Mouse (Mus musculus) stomach, embryonic 15.5 days (tissue): Measurements from ENCODE around the gene Cope. TPM values are rescaled to one million over a fixed set of nuclear protein-coding genes. Genes with fewer than 3 reads are reported as not detected.
A peak's percentile ranks its signal among the peaks of the same experiment; 100 is the strongest.

Experiments
- ATAC-seq: fragments of 200-750 bp; cut with Nextera tagmentation; 2 replicates; pipeline ENCODE4 v1.8.0; 2017; ENCODE audit warnings: low read depth, moderate number of reproducible peaks, moderate TSS enrichment; ENCODE audit not compliant: insufficient read depth, low FRiP score
- H3K27ac ChIP-seq: fragments of 300-500 bp; sonication (generic); 2 replicates; pipeline ENCODE4 v1.5.1; 2015; ENCODE audit warnings: mild to moderate bottlenecking, inconsistent platforms
- H3K27me3 ChIP-seq: fragments of 300-500 bp; sonication (generic); replicated peaks from 2 replicates; pipeline ENCODE4 v1.6.1; 2015; ENCODE audit warnings: inconsistent platforms
- H3K36me3 ChIP-seq: fragments of 300-500 bp; sonication (generic); 2 replicates; pipeline ENCODE4 v1.6.1; 2015; ENCODE audit warnings: inconsistent platforms
- H3K4me1 ChIP-seq: fragments of 300-500 bp; sonication (generic); 2 replicates; pipeline ENCODE4 v1.6.1; 2015; ENCODE audit warnings: inconsistent platforms
- H3K4me2 ChIP-seq: fragments of 300-500 bp; sonication (generic); 2 replicates; pipeline ENCODE4 v1.6.1; 2015; ENCODE audit warnings: mild to moderate bottlenecking, inconsistent platforms
- H3K4me3 ChIP-seq: fragments of 300-500 bp; sonication (generic); replicated peaks from 2 replicates; pipeline ENCODE4 v1.5.1; 2015; ENCODE audit warnings: inconsistent platforms
- H3K9ac ChIP-seq: fragments of 300-500 bp; sonication (generic); 2 replicates; pipeline ENCODE4 v1.6.1; 2015; ENCODE audit warnings: inconsistent platforms
- H3K9me3 ChIP-seq: fragments of 300-500 bp; sonication (generic); 2 replicates; pipeline ENCODE4 v1.6.1; 2016; ENCODE audit warnings: inconsistent platforms
- WGBS: fragments of 180-500 bp; shearing (Covaris S2); methylation state at CpG from one replicate; pipeline ENCODE4 v1.1.7; 2015; 5-methylcytosine and 5-hydroxymethylcytosine counted together
- polyA plus RNA-seq: library from polyadenylated mRNA; unstranded; fragments of >200 nt; fragmentation: Nextera tagmentation; extraction: Ambion mirVana; gene quantifications from 2 replicates; pipeline ENCODE4 v1.2.1, GENCODE M21; 2015

Gene Cope
- polyA plus RNA-seq, 1 experiment from 2014 or later = 379 TPM

DNA sequence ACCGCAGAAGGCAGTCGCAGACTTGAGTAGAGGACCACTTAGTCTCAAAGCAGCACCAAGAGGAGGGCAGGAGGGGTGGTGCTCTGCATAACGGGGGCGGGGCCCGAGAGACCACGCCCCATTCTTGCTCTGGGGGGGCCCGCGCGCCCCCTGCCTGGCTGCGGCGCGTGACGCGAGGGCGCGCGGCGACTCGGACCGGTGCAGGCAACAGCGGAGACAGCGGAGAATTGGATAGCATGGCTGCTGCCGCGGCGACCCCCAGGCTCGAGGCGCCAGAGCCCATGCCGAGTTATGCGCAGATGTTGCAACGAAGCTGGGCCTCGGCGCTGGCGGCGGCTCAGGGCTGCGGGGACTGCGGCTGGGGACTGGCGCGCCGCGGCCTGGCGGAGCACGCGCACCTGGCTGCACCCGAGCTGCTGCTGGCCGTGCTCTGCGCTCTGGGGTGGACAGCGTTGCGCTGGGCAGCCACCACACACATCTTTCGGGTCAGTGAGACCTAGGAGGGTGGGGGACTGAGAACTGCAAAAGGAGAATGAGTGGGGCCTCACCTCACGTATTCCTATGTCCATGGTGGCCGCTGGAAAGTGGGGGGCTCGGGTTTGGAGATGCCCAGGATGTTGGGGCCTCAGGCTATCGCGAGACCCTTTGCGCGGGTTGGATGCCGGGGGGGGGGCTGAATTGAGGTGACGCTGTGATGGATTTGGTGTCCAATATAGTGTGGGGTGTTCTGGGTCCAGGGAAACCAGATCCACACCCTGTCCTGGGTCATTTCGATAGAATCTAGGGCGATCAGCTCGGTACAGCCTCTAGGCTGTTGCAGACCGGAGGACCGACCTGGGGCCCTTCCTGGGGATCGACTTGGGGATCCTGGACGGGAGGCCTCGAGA, 13.5 kb downstream of the Cope start, which contains the start of gene Cers1:
Gene Cers1, plus strand, starts transcription at position 152 of the 887 bp plus-strand sequence.
- peaks cover 27% of the 10 kb centered on the region for H3K4me1 ChIP-seq
- peak within 1 kb of the TSS; percentile 14 for H3K9ac ChIP-seq
- no peaks in the 10 kb centered on the region for H3K27me3 ChIP-seq
- no peaks in the 10 kb centered on the region for H3K9me3 ChIP-seq
- peak within 1 kb of the TSS; percentile 75 for H3K4me2 ChIP-seq
- H3K4me3 ChIP-seq = peak within 1 kb of the TSS; percentile 59
- peak; percentile 61 for ATAC-seq
- peaks cover 24% of the 10 kb centered on the region; the same call in 1 of the 2 replicates for H3K36me3 ChIP-seq
- H3K27ac ChIP-seq = peak within 1 kb of the TSS; percentile 21
- 2% methylated on average over 65 of the region's 66 CpGs for WGBS

- ATAC-seq = peak; percentile 71
- H3K4me1 ChIP-seq = peaks cover 27% of the 10 kb centered on the region
- H3K27ac ChIP-seq = peak overlapping the region; percentile 9; the same call in 1 of the 2 replicates
- peak overlapping the region; percentile 59 for H3K4me3 ChIP-seq
- WGBS = 19% methylated on average over 15 of the region's 15 CpGs
- H3K4me2 ChIP-seq = peak overlapping the region; percentile 75
- peaks cover 15% of the 10 kb centered on the region; the same call in 1 of the 2 replicates for H3K36me3 ChIP-seq
- H3K27me3 ChIP-seq = no peaks in the 10 kb centered on the region
- no peak overlapping the region for H3K9ac ChIP-seq
- no peaks in the 10 kb centered on the region for H3K9me3 ChIP-seq
These were observed 14.5 kb downstream of the Cope start for GRCm38 (mm10) chr8:70316511-70317504.

- Histone ChIP-seq H3K4me1 (peaks cover 27% of the 10 kb centered on the region), H3K9me3 (no peaks in the 10 kb centered on the region), H3K36me3 (0 out of 2 replicates have a peak, but pooled peaks cover 9% of the 10 kb centered on the region), H3K4me3 (no peak overlapping the region), H3K27me3 (no peaks in the 10 kb centered on the region), H3K4me2 (no peak overlapping the region), H3K27ac (no peak overlapping the region), H3K9ac (no peak overlapping the region)
- no peak for ATAC-seq
- 85% methylated on average over 5 of the region's 5 CpGs for whole genome bisulfite sequencing
These were observed 15.6 kb downstream of the Cope start for GRCm38 (mm10) chr8:70317872-70318271.

GRCm38 (mm10) chr8:70323716-70324115, 21.4 kb downstream of the Cope start:
- no peak overlapping the region for H3K4me2 ChIP-seq
- no peaks in the 10 kb centered on the region for H3K27me3 ChIP-seq
- no peaks in the 10 kb centered on the region for H3K4me1 ChIP-seq
- no peaks in the 10 kb centered on the region for H3K9me3 ChIP-seq
- ATAC-seq = no peak
- H3K27ac ChIP-seq = no peak overlapping the region
- H3K4me3 ChIP-seq = no peak overlapping the region
- no peaks in the 10 kb centered on the region for H3K36me3 ChIP-seq
- WGBS = 93% methylated on average over 3 of the region's 3 CpGs
- H3K9ac ChIP-seq = no peak overlapping the region

GRCm38 (mm10) chr8:70327512-70327911, 25.2 kb downstream of the Cope start:
- WGBS = 89% methylated on average over 6 of the region's 6 CpGs
- Histone ChIP-seq H3K4me1 (no peaks in the 10 kb centered on the region; the same call in 1 of the 2 replicates), H3K27me3 (no peaks in the 10 kb centered on the region), H3K27ac (no peak overlapping the region), H3K9ac (no peak overlapping the region), H3K9me3 (no peaks in the 10 kb centered on the region), H3K4me3 (no peak overlapping the region), H3K36me3 (peaks cover 13% of the 10 kb centered on the region), H3K4me2 (no peak overlapping the region)
- ATAC-seq = no peak

GRCm38 (mm10) chr8:70329124-70329834, 27.0 kb downstream of the Cope start, which contains the start of gene Gdf1:
Gene Gdf1 (plus strand): TSS chr8:70329817.
- 32% methylated on average over 14 of the region's 14 CpGs for WGBS

GRCm38 (mm10) chr8:70329835-70330740, 27.8 kb downstream of the Cope start:
- Histone ChIP-seq H3K4me2 (peak overlapping the region; percentile 22), H3K4me3 (no peak overlapping the region), H3K9me3 (no peaks in the 10 kb centered on the region), H3K4me1 (no peaks in the 10 kb centered on the region; the same call in 1 of the 2 replicates), H3K27me3 (no peaks in the 10 kb centered on the region), H3K27ac (no peak overlapping the region), H3K36me3 (peaks cover 38% of the 10 kb centered on the region), H3K9ac (no peak overlapping the region)
- peak; percentile 16; the same call in 1 of the 2 replicates for ATAC-seq
- WGBS = 19% methylated on average over 45 of the region's 45 CpGs

More at GRCm38 (mm10) chr8:70329124-70329834, 27.0 kb downstream of the Cope start, which contains the start of gene Gdf1:
- ATAC-seq = no peak
- Histone ChIP-seq H3K4me3 (no peak within 1 kb of the TSS), H3K4me2 (peak within 1 kb of the TSS; percentile 22), H3K9me3 (no peaks in the 10 kb centered on the region), H3K27ac (no peak within 1 kb of the TSS), H3K9ac (no peak within 1 kb of the TSS), H3K4me1 (no peaks in the 10 kb centered on the region; the same call in 1 of the 2 replicates), H3K27me3 (no peaks in the 10 kb centered on the region), H3K36me3 (peaks cover 30% of the 10 kb centered on the region)

DNA sequence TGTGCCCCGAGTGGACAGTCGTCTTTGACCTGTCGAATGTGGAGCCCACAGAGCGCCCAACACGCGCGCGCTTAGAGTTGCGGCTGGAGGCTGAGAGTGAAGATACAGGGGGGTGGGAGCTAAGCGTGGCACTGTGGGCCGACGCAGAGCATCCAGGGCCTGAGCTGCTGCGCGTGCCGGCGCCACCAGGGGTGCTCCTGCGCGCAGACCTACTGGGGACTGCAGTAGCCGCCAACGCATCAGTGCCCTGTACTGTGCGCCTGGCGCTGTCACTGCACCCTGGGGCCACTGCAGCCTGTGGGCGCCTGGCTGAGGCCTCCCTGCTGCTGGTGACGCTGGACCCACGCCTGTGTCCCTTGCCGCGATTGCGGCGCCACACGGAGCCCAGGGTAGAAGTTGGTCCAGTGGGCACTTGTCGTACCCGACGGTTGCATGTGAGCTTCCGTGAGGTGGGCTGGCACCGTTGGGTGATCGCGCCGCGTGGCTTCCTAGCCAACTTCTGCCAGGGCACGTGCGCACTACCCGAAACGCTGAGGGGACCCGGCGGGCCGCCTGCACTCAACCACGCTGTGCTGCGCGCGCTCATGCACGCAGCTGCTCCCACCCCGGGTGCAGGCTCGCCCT, 28.5 kb downstream of the Cope start:
- Histone ChIP-seq H3K4me2 (peak overlapping the region; percentile 22), H3K36me3 (peaks cover 45% of the 10 kb centered on the region), H3K27me3 (no peaks in the 10 kb centered on the region), H3K4me1 (no peaks in the 10 kb centered on the region; the same call in 1 of the 2 replicates), H3K9ac (no peak overlapping the region), H3K9me3 (no peaks in the 10 kb centered on the region), H3K27ac (no peak overlapping the region), H3K4me3 (no peak overlapping the region)
- ATAC-seq = peak; percentile 61
- WGBS = 38% methylated on average over 53 of the region's 53 CpGs

GRCm38 (mm10) chr8:70331526-70331925, 29.2 kb downstream of the Cope start:
- WGBS = 77% methylated on average over 19 of the region's 19 CpGs
- no peaks in the 10 kb centered on the region; the same call in 1 of the 2 replicates for H3K4me1 ChIP-seq
- H3K9me3 ChIP-seq = no peaks in the 10 kb centered on the region
- no peak for ATAC-seq
- H3K27ac ChIP-seq = no peak overlapping the region
- peaks cover 52% of the 10 kb centered on the region for H3K36me3 ChIP-seq
- no peak overlapping the region for H3K9ac ChIP-seq
- H3K27me3 ChIP-seq = no peaks in the 10 kb centered on the region
- H3K4me2 ChIP-seq = no peak overlapping the region
- no peak overlapping the region for H3K4me3 ChIP-seq
